Mouse (Mus musculus): Measurements from ENCODE around the gene Cpne1. TPM values are rescaled to one million over a fixed set of nuclear protein-coding genes. Genes with fewer than 3 reads are reported as not detected.
"Not testable (repeated sequence)": the region's sequence is repeated elsewhere in the genome, so short reads cannot be mapped to it uniquely, and the experiment has no call there.

The Cpne1 gene
- total RNA-seq, 2 experiments from 2014 or later = 8.6 to 10.1 TPM

DNA sequence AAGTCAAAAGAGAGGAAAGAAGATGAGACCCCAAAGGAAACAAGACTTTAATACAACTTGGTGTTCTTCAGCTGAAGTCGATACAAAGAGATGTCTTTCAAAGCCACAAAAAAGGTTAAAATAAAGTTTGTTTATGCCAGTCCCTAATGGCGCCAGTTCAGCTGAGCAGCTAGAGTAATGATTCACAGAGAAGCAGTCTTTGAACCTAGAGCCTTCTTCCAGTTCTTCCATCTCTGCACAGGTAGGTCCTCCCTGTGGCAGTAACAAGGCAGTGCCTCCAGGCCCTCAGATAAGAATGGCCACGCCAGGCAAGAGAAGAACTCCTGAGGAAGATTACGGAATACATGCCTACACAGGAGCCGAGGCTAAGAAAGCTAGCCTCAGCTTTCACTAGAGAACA is 12.0 kb upstream of the Cpne1 start:
- H3K4me3 ChIP-seq = no peak overlapping the region
- DNase-seq = no peak
- H3K27ac ChIP-seq = no peak overlapping the region
- TF ChIP-seq CTCF (IDR thresholded peaks at IDR 0.05) = no peak
- intact Hi-C loops (cut with DNase I) = no loop called here

DNA sequence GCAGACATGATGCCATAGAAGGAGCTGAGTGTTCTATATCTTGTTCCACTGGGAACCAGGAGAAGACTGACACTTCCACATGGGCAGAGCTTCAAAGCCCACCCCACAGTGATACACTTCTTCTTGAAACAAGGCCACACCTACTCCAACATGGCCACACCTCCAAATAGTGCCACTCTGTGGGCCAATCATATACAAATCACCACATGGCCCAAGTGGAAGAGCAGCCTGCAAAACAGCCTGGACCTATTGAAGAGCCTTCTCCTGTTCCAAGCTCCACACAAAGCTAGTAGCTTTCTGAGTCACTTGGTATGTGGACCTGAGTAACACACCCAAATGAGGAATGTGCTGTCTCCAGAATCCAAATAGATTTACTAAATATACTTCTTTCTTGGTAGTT is 7.8 kb upstream of the Cpne1 start:
- DNase-seq = no peak
- intact Hi-C loops (cut with DNase I) = no loop called here
- no peak overlapping the region for H3K27ac ChIP-seq
- no peak for TF ChIP-seq CTCF (IDR thresholded peaks at IDR 0.05)
- H3K4me3 ChIP-seq = no peak overlapping the region

DNA sequence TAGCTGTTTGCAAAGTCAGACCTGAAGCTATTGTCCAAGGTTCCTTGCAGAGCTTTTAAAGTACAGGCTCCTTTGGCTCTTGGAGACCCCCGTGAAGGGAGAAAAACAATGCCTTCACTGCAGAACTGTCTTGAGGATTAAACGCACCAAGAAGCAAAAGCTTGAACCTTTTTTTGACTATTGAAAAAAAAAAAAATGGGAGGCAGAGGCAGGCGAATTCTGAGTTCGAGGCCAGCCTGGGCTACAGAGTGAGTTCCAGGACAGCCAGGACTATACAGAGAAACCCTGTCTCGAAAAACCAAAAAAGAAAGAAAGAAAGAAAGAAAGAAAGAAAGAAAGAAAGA is 287 bp upstream of the Cpne1 start:
- intact Hi-C loops (cut with DNase I); DNase-seq: not testable (repeated sequence)
- H3K4me3 ChIP-seq = peak overlapping the region; percentile 96
- H3K27ac ChIP-seq = peak overlapping the region; percentile 96

DNA sequence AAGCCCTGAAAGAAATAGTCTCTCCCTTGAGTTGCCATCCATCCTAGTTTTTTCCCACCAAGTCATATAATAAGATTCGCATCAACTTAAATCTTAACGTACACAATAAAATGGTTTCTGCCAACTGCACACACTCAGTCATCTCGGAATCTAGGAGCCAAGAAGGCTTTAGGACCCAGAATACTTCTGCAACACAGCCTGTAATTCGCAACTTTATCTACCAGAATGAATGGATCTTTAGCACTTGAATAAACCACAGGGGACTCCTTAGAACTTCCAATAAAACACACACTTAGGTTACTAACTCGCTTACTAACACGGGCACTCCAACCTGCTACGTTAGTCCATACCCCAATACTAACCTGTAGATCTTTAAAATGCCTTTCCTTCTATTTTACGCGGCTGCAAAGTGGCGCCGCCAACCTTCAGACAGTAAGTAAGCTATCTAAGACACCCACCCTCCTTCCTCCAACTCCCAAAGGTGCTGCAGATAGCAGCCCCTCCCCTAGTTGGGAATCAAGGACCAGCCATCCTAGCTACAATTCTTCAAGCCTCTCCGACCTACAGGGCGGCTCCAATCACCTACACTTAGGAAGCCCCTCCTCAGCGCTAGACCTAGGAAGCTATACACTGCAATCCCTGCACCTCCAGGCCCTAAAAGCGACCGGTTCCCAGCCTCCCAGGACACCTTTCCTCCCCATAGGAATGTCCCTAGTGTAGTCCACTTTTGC is 973 bp downstream of the Cpne1 start:
- no peak for DNase-seq
- TF ChIP-seq CTCF (IDR thresholded peaks at IDR 0.05) = no peak
- H3K4me3 ChIP-seq = peak overlapping the region; percentile 96
- intact Hi-C loops (cut with DNase I) = no loop called here
- peak overlapping the region; percentile 96 for H3K27ac ChIP-seq

DNA sequence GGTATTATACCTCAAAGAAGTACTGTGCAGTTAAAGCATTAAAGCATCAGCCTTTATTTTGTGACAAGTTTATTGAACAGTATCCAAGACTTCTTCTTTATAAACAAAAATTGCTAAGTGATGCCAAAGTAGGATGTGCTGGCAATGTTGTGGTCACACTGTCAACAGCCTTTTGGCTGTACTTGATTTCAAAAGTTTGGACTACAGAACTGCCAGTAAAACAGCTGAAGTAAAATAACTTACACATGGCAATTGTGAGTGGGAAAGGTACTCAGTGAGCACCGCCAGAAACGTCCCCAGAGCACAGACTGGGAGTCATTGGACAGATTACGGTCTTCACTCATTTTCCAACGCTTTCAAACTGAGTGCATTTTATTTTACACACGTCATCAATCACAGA is 19.8 kb downstream of the Cpne1 start:
- no peak for DNase-seq
- TF ChIP-seq CTCF (IDR thresholded peaks at IDR 0.05) = no peak
- intact Hi-C loops (cut with DNase I) = no loop called here
- H3K27ac ChIP-seq = no peak overlapping the region
- no peak overlapping the region for H3K4me3 ChIP-seq

DNA sequence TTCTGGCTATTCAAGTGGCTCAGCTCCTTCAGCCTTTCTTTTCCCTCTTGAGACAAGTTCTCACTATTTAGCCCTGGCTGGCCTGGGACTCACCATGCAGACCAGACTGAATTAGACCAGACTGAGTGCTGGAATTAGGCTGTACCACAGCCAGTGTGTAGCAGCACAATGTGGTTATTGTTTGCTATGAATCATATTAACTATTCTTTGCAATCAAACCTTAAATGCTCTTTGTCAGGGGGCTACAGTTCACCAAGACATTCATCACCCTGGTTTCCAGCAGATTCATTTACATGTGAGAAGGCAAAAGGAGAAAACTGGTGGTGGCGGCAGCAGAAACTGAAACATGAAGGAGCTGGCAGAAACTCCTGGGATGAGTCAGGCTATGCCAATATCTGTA is 22.0 kb downstream of the Cpne1 start:
- TF ChIP-seq CTCF (IDR thresholded peaks at IDR 0.05) = no peak
- DNase-seq = no peak
- no peak overlapping the region for H3K4me3 ChIP-seq
- no peak overlapping the region for H3K27ac ChIP-seq
- intact Hi-C loops (cut with DNase I) = no loop called here

DNA sequence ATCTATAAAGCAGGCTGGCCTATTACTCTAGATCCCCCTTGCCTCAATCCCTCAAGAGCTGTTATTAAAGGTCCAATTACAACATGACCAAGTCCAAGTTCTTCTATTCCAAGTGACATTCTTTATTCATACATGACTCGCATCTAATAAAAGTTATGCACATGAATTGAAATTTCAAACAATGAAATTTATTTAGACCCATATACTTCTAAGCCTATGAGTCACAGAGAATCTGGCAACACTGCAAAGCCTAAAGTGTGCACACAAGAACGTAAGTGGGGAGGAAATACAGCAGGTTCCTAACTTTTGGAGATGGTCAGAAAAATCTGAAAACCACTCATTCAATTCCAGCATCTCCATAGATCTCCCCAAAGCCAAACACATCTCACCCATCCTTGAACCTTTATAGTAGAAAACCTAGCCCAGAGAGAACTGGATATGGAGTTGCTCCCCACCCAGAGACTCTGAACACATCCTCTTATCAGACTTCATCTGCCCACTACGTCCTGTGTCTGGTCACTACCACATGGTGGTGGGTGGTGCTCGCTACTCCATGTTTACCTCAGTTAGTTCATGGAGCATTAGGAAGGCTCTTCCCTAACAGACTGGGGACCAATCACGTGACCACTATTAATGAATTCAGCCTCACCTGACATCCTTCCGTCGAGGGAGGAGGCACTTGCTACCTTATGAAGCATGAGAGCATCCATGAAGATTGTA is 24.2 kb downstream of the Cpne1 start:
- intact Hi-C loops (cut with DNase I) = no loop called here
- TF ChIP-seq CTCF (IDR thresholded peaks at IDR 0.05) = no peak
- H3K27ac ChIP-seq = no peak overlapping the region
- H3K4me3 ChIP-seq = no peak overlapping the region
- no peak for DNase-seq

DNA sequence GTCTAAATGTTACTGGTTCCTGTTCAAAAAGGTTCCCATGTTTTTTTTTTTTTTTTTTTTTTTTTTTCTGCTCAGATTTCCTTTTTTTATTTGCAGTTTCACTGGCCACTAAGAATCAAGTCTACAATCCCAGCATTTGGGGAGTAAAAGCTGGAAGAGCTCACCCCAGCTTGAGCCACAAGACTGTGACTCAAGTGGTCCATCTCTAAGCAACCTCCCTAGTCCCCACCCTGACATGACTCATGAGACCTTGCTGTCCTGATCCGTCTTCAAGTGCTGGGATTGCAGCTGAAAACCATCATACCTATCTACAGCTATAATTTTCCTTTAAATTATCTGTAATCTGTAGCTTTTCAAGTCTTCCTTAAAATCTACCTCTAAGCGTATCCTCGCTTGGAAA is 27.2 kb downstream of the Cpne1 start:
- intact Hi-C loops (cut with DNase I) = no loop called here
- Histone ChIP-seq H3K27ac (peak overlapping the region; percentile 63), H3K4me3 (no peak overlapping the region)
- TF ChIP-seq CTCF (IDR thresholded peaks at IDR 0.05) = no peak
- DNase-seq = no peak

DNA sequence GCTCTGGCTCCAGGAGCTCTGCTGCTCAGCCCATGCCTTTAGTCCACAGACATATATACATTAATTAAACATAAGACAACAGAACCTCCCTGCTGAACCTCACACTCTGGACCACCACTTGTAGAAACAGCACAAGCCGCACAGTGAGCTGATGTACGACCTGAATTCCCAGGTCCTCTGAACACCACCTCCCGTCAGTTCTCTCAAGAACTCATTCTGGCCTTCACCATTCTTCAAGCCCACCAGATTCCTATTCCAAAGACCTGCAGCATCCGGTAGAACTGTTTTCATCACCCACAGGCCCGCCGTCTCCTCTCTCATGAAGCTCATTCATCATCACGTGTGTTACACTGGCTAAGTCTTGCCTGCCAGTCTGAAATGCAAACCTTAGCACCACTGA is 31.4 kb downstream of the Cpne1 start:
- intact Hi-C loops (cut with DNase I) = no loop called here
- DNase-seq = no peak
- H3K27ac ChIP-seq = peak overlapping the region; percentile 50; the same call in 1 of the 2 replicates
- TF ChIP-seq CTCF (IDR thresholded peaks at IDR 0.05) = no peak
- H3K4me3 ChIP-seq = no peak overlapping the region

DNA sequence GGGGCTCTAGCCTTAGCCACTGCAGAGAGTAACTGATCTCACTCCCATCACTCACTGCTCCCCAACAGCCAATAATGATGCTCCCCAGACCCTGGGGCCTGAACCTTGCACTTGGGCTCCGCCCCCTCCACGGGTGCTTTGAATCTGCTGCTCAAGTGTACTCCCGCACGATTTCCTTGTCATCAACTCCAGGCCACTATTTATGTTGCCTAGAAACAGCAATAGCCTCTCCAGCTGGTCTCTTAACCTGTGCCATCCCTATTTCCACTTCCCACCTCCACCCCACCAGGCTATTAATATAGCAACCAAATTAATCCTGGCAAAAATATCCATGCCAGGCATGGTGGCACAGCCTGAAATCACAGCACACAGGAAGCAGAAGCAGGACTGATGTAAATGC is 32.1 kb downstream of the Cpne1 start:
- Histone ChIP-seq H3K4me3 (no peak overlapping the region), H3K27ac (peak overlapping the region; percentile 50; the same call in 1 of the 2 replicates)
- intact Hi-C loops (cut with DNase I) = loop anchor here (2.0 kb wide), 1 partner anchor 73 kb away; the partner anchor contains the start of gene 6430550D23Rik
- no peak for TF ChIP-seq CTCF (IDR thresholded peaks at IDR 0.05)
- DNase-seq = peak; percentile 41

DNA sequence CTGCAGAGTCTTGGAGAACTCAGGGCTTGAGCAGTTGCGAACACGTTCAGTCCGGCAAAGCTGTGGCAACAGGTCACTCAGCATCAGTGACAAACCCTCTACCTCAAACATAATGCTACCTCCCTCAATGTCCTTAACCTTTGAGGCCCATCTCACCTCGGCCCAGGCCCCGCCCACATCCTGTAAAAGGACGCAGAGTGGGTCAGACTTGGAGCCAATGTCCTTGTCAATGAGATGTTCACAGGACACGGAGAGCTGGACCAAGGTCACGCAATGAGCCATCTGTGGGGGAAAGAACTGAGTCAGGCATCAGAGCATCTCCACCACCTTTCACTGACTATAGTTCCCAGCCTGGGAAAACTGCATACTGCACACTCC is 32.6 kb downstream of the Cpne1 start:
- TF ChIP-seq CTCF (IDR thresholded peaks at IDR 0.05) = no peak
- peak overlapping the region; percentile 50; the same call in 1 of the 2 replicates for H3K27ac ChIP-seq
- no peak for DNase-seq
- intact Hi-C loops (cut with DNase I) = loop anchor here (2.0 kb wide), 1 partner anchor 72 kb away; the partner anchor contains the start of gene 6430550D23Rik
- H3K4me3 ChIP-seq = no peak overlapping the region

DNA sequence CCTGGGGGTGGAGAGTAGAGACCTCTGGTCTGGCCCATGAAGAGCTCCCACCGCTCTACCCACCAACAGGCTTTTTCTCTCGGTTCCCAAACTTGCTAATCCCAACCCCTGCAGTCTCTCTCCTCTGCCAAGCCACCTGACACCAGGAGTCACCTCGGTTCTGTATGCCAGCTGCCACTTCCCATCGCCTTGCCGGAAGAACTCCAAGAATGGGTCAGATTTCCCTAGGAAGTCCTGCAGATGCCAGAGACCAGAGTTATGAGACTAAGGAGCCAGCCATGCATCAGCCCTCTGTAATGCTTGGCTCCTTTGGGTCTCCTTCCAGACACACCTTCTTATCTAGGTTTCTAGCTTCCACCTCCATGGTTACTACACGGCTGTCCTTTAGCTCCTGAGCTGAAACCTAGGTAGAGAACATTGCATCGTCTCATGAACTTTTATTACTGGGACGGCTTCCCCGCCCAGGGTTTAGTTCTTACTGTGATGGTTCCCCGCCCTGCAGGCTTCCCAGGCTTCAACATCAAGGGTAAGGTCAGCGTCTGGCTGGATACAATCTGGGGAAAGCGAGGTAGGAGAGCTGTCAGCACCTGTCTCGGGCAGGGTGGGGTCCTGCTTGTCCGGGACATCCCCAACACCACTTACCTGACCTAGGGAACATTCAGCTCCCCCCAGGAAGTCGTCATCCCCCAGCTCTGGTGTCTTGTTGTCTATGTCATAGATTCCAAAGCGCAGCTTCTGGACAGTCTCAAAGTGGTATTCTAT is 33.2 kb downstream of the Cpne1 start:
- no peak for TF ChIP-seq CTCF (IDR thresholded peaks at IDR 0.05)
- Histone ChIP-seq H3K4me3 (no peak overlapping the region), H3K27ac (peak overlapping the region; percentile 41; the same call in 1 of the 2 replicates)
- intact Hi-C loops (cut with DNase I) = loop anchor here (2.0 kb wide), 1 partner anchor 72 kb away; the partner anchor contains the start of gene 6430550D23Rik
- peak; percentile 61 for DNase-seq

DNA sequence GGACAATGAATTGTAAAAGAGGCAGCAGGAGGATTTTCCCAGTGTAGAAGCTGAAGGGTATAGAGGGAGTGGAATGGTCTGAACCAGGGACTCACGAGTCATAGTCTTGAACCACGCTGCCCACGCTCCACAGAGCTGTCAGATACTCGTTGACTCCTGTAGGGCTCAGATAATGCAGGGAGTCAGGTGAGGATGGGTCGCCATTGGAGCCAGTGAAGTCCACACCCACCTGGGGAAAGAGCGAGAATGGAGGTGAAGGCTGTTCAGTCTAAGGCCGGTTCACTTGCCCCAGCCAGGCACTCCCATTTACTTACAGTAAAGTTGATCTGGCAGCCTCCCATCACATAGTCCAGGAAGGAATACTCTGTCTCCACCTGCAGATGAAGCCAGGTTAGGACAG is 34.3 kb downstream of the Cpne1 start:
- intact Hi-C loops (cut with DNase I) = no loop called here
- no peak for TF ChIP-seq CTCF (IDR thresholded peaks at IDR 0.05)
- DNase-seq = no peak
- H3K4me3 ChIP-seq = no peak overlapping the region
- H3K27ac ChIP-seq = no peak overlapping the region
